Mouse (Mus musculus): ENCODE measurements around the gene Cox20. TPM values are rescaled to one million over a fixed set of nuclear protein-coding genes. Genes with fewer than 3 reads are reported as not detected.
A peak's percentile ranks its signal among the peaks of the same experiment; 100 is the strongest.
"Not testable (repeated sequence)": the region's sequence is repeated elsewhere in the genome, so short reads cannot be mapped to it uniquely, and the experiment has no call there.

The Cox20 gene
- 129 and 141 TPM in 2 replicates for polyA plus RNA-seq (2015; fragmentation: Nextera tagmentation; extraction: Ambion mirVana)

GRCm38 (mm10) chr1:178318389-178319184 lies at the start of gene Cox20:
Gene Cox20, plus strand, starts transcription at chr1:178319130.
- Histone ChIP-seq H3K9ac (replicated peaks; ENCODE audit: low read depth, low read length) (peak within 1 kb of the TSS; percentile 96), H3K4me2 (ENCODE audit: low read length) (peak within 1 kb of the TSS; percentile 75), H3K27ac (ENCODE audit: low read length) (peak within 1 kb of the TSS; percentile 99), H3K4me1 (replicated peaks; ENCODE audit: control insufficient read depth, insufficient read depth, low read length) (peaks cover 17% of the 10 kb centered on the region), H3K9me3 (ENCODE audit: control insufficient read depth, low read length) (no peaks in the 10 kb centered on the region), H3K4me3 (replicated peaks; ENCODE audit: low read length) (peak within 1 kb of the TSS; percentile 82), H3K36me3 (ENCODE audit: control insufficient read depth, insufficient read depth) (peaks cover 14% of the 10 kb centered on the region), H3K27me3 (replicated peaks; ENCODE audit: control insufficient read depth, insufficient read depth, low read length) (no peaks in the 10 kb centered on the region)
- peak; percentile 95 for ATAC-seq
- whole genome bisulfite sequencing: under 1% methylated on average over 83 of the region's 83 CpGs

GRCm38 (mm10) chr1:178270635-178271034 lies 48.3 kb upstream of the Cox20 start:
- H3K4me3 ChIP-seq (replicated peaks; ENCODE audit: low read length): no peak overlapping the region
- no peaks in the 10 kb centered on the region for H3K36me3 ChIP-seq (ENCODE audit: control insufficient read depth, insufficient read depth)
- no peak overlapping the region for H3K27ac ChIP-seq (ENCODE audit: low read length)
- WGBS: 85% methylated on average over 6 of the region's 6 CpGs
- H3K4me2 ChIP-seq (ENCODE audit: low read length): no peak overlapping the region
- H3K4me1 ChIP-seq (replicated peaks; ENCODE audit: control insufficient read depth, insufficient read depth, low read length): 0 out of 2 replicates have a peak, but pooled peaks cover 3% of the 10 kb centered on the region
- no peak for ATAC-seq
- no peaks in the 10 kb centered on the region for H3K9me3 ChIP-seq (ENCODE audit: control insufficient read depth, low read length)
- no peak overlapping the region for H3K9ac ChIP-seq (replicated peaks; ENCODE audit: low read depth, low read length)
- H3K27me3 ChIP-seq (replicated peaks; ENCODE audit: control insufficient read depth, insufficient read depth, low read length): no peaks in the 10 kb centered on the region

GRCm38 (mm10) chr1:178275174-178275730 lies 43.7 kb upstream of the Cox20 start:
- peak; percentile 0; the same call in 1 of the 2 replicates for ATAC-seq
- no peak overlapping the region for H3K27ac ChIP-seq (ENCODE audit: low read length)
- WGBS: 66% methylated on average over 9 of the region's 9 CpGs

GRCm38 (mm10) chr1:178275738-178276053 lies 43.2 kb upstream of the Cox20 start:
- H3K9me3 ChIP-seq (ENCODE audit: control insufficient read depth, low read length): no peaks in the 10 kb centered on the region
- 9% methylated on average over 11 of the region's 11 CpGs for WGBS
- peak overlapping the region; percentile 95 for H3K27ac ChIP-seq (ENCODE audit: low read length)
- H3K36me3 ChIP-seq (ENCODE audit: control insufficient read depth, insufficient read depth): no peaks in the 10 kb centered on the region
- peak overlapping the region; percentile 77 for H3K4me2 ChIP-seq (ENCODE audit: low read length)
- H3K4me1 ChIP-seq (replicated peaks; ENCODE audit: control insufficient read depth, insufficient read depth, low read length): peaks cover 9% of the 10 kb centered on the region
- peak overlapping the region; percentile 73 for H3K4me3 ChIP-seq (replicated peaks; ENCODE audit: low read length)
- ATAC-seq: peak; percentile 35
- H3K9ac ChIP-seq (replicated peaks; ENCODE audit: low read depth, low read length): peak overlapping the region; percentile 93
- H3K27me3 ChIP-seq (replicated peaks; ENCODE audit: control insufficient read depth, insufficient read depth, low read length): no peaks in the 10 kb centered on the region

More at GRCm38 (mm10) chr1:178275174-178275730, 43.7 kb upstream of the Cox20 start:
- Histone ChIP-seq H3K36me3 (ENCODE audit: control insufficient read depth, insufficient read depth) (no peaks in the 10 kb centered on the region), H3K4me2 (ENCODE audit: low read length) (peak overlapping the region; percentile 77), H3K4me3 (replicated peaks; ENCODE audit: low read length) (peak overlapping the region; percentile 73), H3K9ac (replicated peaks; ENCODE audit: low read depth, low read length) (no peak overlapping the region; the same call in 1 of the 2 replicates), H3K4me1 (replicated peaks; ENCODE audit: control insufficient read depth, insufficient read depth, low read length) (peaks cover 9% of the 10 kb centered on the region), H3K27me3 (replicated peaks; ENCODE audit: control insufficient read depth, insufficient read depth, low read length) (no peaks in the 10 kb centered on the region), H3K9me3 (ENCODE audit: control insufficient read depth, low read length) (no peaks in the 10 kb centered on the region)

- H3K27ac ChIP-seq (ENCODE audit: low read length): peak overlapping the region; percentile 95
- H3K27me3 ChIP-seq (replicated peaks; ENCODE audit: control insufficient read depth, insufficient read depth, low read length): no peaks in the 10 kb centered on the region
- H3K9ac ChIP-seq (replicated peaks; ENCODE audit: low read depth, low read length): peak overlapping the region; percentile 93
- peak; percentile 97 for ATAC-seq
- peak overlapping the region; percentile 73 for H3K4me3 ChIP-seq (replicated peaks; ENCODE audit: low read length)
- no peaks in the 10 kb centered on the region for H3K9me3 ChIP-seq (ENCODE audit: control insufficient read depth, low read length)
- WGBS: 1% methylated on average over 78 of the region's 87 CpGs
- H3K4me1 ChIP-seq (replicated peaks; ENCODE audit: control insufficient read depth, insufficient read depth, low read length): peaks cover 9% of the 10 kb centered on the region
- H3K36me3 ChIP-seq (ENCODE audit: control insufficient read depth, insufficient read depth): no peaks in the 10 kb centered on the region
- peak overlapping the region; percentile 77 for H3K4me2 ChIP-seq (ENCODE audit: low read length)
These were observed 42.6 kb upstream of the Cox20 start for GRCm38 (mm10) chr1:178276054-178276911.

GRCm38 (mm10) chr1:178283314-178283713 lies 35.6 kb upstream of the Cox20 start:
- 86% methylated on average over 3 of the region's 3 CpGs for WGBS
- not testable (repeated sequence) for H3K9me3 ChIP-seq (ENCODE audit: control insufficient read depth, low read length); H3K4me3 ChIP-seq (replicated peaks; ENCODE audit: low read length); H3K4me1 ChIP-seq (replicated peaks; ENCODE audit: control insufficient read depth, insufficient read depth, low read length); ATAC-seq; H3K27me3 ChIP-seq (replicated peaks; ENCODE audit: control insufficient read depth, insufficient read depth, low read length); H3K4me2 ChIP-seq (ENCODE audit: low read length); H3K27ac ChIP-seq (ENCODE audit: low read length); H3K36me3 ChIP-seq (ENCODE audit: control insufficient read depth, insufficient read depth); H3K9ac ChIP-seq (replicated peaks; ENCODE audit: low read depth, low read length)

GRCm38 (mm10) chr1:178283946-178284720 lies 34.8 kb upstream of the Cox20 start:
- no peaks in the 10 kb centered on the region for H3K4me1 ChIP-seq (replicated peaks; ENCODE audit: control insufficient read depth, insufficient read depth, low read length)
- no peak overlapping the region for H3K9ac ChIP-seq (replicated peaks; ENCODE audit: low read depth, low read length)
- H3K4me3 ChIP-seq (replicated peaks; ENCODE audit: low read length): no peak overlapping the region
- no peak for ATAC-seq
- no peaks in the 10 kb centered on the region for H3K36me3 ChIP-seq (ENCODE audit: control insufficient read depth, insufficient read depth)
- H3K27me3 ChIP-seq (replicated peaks; ENCODE audit: control insufficient read depth, insufficient read depth, low read length): no peaks in the 10 kb centered on the region
- WGBS: 67% methylated on average over 2 of the region's 2 CpGs
- H3K4me2 ChIP-seq (ENCODE audit: low read length): no peak overlapping the region
- no peak overlapping the region for H3K27ac ChIP-seq (ENCODE audit: low read length)
- H3K9me3 ChIP-seq (ENCODE audit: control insufficient read depth, low read length): no peaks in the 10 kb centered on the region

- Histone ChIP-seq H3K9ac (replicated peaks; ENCODE audit: low read depth, low read length) (no peak overlapping the region), H3K4me1 (replicated peaks; ENCODE audit: control insufficient read depth, insufficient read depth, low read length) (no peaks in the 10 kb centered on the region), H3K9me3 (ENCODE audit: control insufficient read depth, low read length) (no peaks in the 10 kb centered on the region), H3K4me3 (replicated peaks; ENCODE audit: low read length) (no peak overlapping the region), H3K4me2 (ENCODE audit: low read length) (no peak overlapping the region), H3K27ac (ENCODE audit: low read length) (no peak overlapping the region), H3K27me3 (replicated peaks; ENCODE audit: control insufficient read depth, insufficient read depth, low read length) (no peaks in the 10 kb centered on the region), H3K36me3 (ENCODE audit: control insufficient read depth, insufficient read depth) (no peaks in the 10 kb centered on the region)
- ATAC-seq: no peak
- WGBS: 45% methylated on average over 8 of the region's 8 CpGs
These were observed 31.2 kb upstream of the Cox20 start for GRCm38 (mm10) chr1:178287601-178288176.
